Mouse (Mus musculus): ENCODE results near the gene Fbxo3.
"Not testable (repeated sequence)": the region's sequence is repeated elsewhere in the genome, so short reads cannot be mapped to it uniquely, and the experiment has no call there.

DNA sequence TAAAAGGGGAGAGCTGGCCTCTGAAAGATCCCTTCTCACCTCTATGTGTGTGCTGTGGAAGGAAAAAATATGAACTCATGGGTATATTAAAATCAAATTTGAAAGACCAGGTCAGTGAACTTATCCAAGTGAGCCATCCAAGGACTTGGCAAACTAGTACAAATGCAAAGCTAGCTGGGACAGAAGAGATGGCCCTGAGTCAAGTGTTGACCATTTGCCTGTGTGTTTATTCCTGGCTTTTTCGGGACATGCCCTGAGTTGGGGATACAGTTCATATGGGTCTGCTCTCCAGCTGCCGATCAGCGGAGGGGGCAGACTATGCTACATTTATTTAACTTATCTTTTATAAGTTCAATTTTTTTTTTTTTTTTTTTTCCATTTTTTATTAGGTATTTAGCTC is 18.7 kb upstream of the Fbxo3 start:
- not testable (repeated sequence) for TF ChIP-seq CTCF (IDR thresholded peaks at IDR 0.05; ENCODE audit: control insufficient read depth, insufficient read depth, low read length); POLR2A (IDR thresholded peaks at IDR 0.05; ENCODE audit: borderline replicate concordance, control insufficient read depth, low read depth, low read length)

All from bone marrow, adult 2 months (tissue).